Mouse (Mus musculus): ENCODE measurements around the gene Dus3l. TPM values are rescaled to one million over a fixed set of nuclear protein-coding genes. Genes with fewer than 3 reads are reported as not detected.

Dus3l gene
- polyA plus RNA-seq, 1 experiment from 2014 or later = 12.5 TPM

GRCm38 (mm10) chr17:56756703-56757399 lies 7.7 kb upstream of the Dus3l start:
- 1% methylated on average over 51 of the region's 51 CpGs for WGBS (ENCODE audit: insufficient replicate concordance)
- peak; percentile 4; the same call in 1 of the 2 replicates for ATAC-seq (ENCODE audit: insufficient read depth)
- H3K4me1 ChIP-seq (replicated peaks) = peaks cover 66% of the 10 kb centered on the region
- peak overlapping the region; percentile 57 for H3K4me3 ChIP-seq (replicated peaks)
- no peaks in the 10 kb centered on the region for H3K9me3 ChIP-seq (replicated peaks)
- peak overlapping the region; percentile 51; the same call in 1 of the 2 replicates for H3K9ac ChIP-seq
- peak overlapping the region; percentile 96 for H3K4me2 ChIP-seq
- no peaks in the 10 kb centered on the region for H3K36me3 ChIP-seq (replicated peaks)
- H3K27me3 ChIP-seq = peaks cover 73% of the 10 kb centered on the region
- no peak overlapping the region; the same call in 1 of the 2 replicates for H3K27ac ChIP-seq (replicated peaks)

GRCm38 (mm10) chr17:56757416-56758123 lies 7.0 kb upstream of the Dus3l start, which contains the start of gene Nrtn:
Gene Nrtn (minus strand): TSS chr17:56757530.
- Histone ChIP-seq H3K9ac (peak within 1 kb of the TSS; percentile 51; the same call in 1 of the 2 replicates), H3K9me3 (replicated peaks) (no peaks in the 10 kb centered on the region), H3K4me3 (replicated peaks) (peak within 1 kb of the TSS; percentile 57), H3K4me1 (replicated peaks) (peaks cover 68% of the 10 kb centered on the region), H3K36me3 (replicated peaks) (no peaks in the 10 kb centered on the region), H3K27me3 (peaks cover 65% of the 10 kb centered on the region), H3K27ac (replicated peaks) (peak within 1 kb of the TSS; percentile 74), H3K4me2 (peak within 1 kb of the TSS; percentile 96)
- WGBS (ENCODE audit: insufficient replicate concordance) = under 1% methylated on average over 47 of the region's 48 CpGs
- ATAC-seq (ENCODE audit: insufficient read depth) = peak; percentile 50

GRCm38 (mm10) chr17:56758132-56758531 lies 6.4 kb upstream of the Dus3l start:
- 0 out of 2 replicates have a peak, but pooled peaks have one; percentile 2 for ATAC-seq (ENCODE audit: insufficient read depth)
- 5% methylated on average over 12 of the region's 12 CpGs for WGBS (ENCODE audit: insufficient replicate concordance)
- H3K27me3 ChIP-seq = peaks cover 60% of the 10 kb centered on the region
- no peak overlapping the region for H3K9ac ChIP-seq
- no peaks in the 10 kb centered on the region for H3K9me3 ChIP-seq (replicated peaks)
- H3K4me3 ChIP-seq (replicated peaks) = peak overlapping the region; percentile 57; the same call in 1 of the 2 replicates
- peaks cover 74% of the 10 kb centered on the region for H3K4me1 ChIP-seq (replicated peaks)
- no peaks in the 10 kb centered on the region for H3K36me3 ChIP-seq (replicated peaks)
- H3K4me2 ChIP-seq = peak overlapping the region; percentile 96
- peak overlapping the region; percentile 74; the same call in 1 of the 2 replicates for H3K27ac ChIP-seq (replicated peaks)

GRCm38 (mm10) chr17:56759261-56759660 lies 5.3 kb upstream of the Dus3l start:
- ATAC-seq (ENCODE audit: insufficient read depth) = no peak
- no peak overlapping the region for H3K4me2 ChIP-seq
- no peaks in the 10 kb centered on the region for H3K36me3 ChIP-seq (replicated peaks)
- 64% methylated on average over 7 of the region's 7 CpGs for WGBS (ENCODE audit: insufficient replicate concordance)
- peaks cover 84% of the 10 kb centered on the region for H3K4me1 ChIP-seq (replicated peaks)
- H3K9me3 ChIP-seq (replicated peaks) = no peaks in the 10 kb centered on the region
- H3K4me3 ChIP-seq (replicated peaks) = no peak overlapping the region
- H3K27me3 ChIP-seq = peaks cover 48% of the 10 kb centered on the region
- H3K27ac ChIP-seq (replicated peaks) = no peak overlapping the region
- H3K9ac ChIP-seq = no peak overlapping the region

GRCm38 (mm10) chr17:56761077-56761476 lies 3.5 kb upstream of the Dus3l start:
- no peak overlapping the region for H3K4me3 ChIP-seq (replicated peaks)
- peak overlapping the region; percentile 64; the same call in 1 of the 2 replicates for H3K9ac ChIP-seq
- no peak for ATAC-seq (ENCODE audit: insufficient read depth)

GRCm38 (mm10) chr17:56761991-56762410 lies 2.6 kb upstream of the Dus3l start:
- Histone ChIP-seq H3K4me1 (replicated peaks) (peaks cover 79% of the 10 kb centered on the region), H3K9ac (peak overlapping the region; percentile 64), H3K27me3 (peaks cover 21% of the 10 kb centered on the region), H3K4me3 (replicated peaks) (peak overlapping the region; percentile 80), H3K9me3 (replicated peaks) (no peaks in the 10 kb centered on the region), H3K27ac (replicated peaks) (peak overlapping the region; percentile 96), H3K36me3 (replicated peaks) (peaks cover 6% of the 10 kb centered on the region), H3K4me2 (peak overlapping the region; percentile 96)
- peak; percentile 66 for ATAC-seq (ENCODE audit: insufficient read depth)
- WGBS (ENCODE audit: insufficient replicate concordance) = 0% methylated on average over 28 of the region's 28 CpGs

More at GRCm38 (mm10) chr17:56761077-56761476, 3.5 kb upstream of the Dus3l start:
- peaks cover 84% of the 10 kb centered on the region for H3K4me1 ChIP-seq (replicated peaks)
- H3K4me2 ChIP-seq = peak overlapping the region; percentile 96; the same call in 1 of the 2 replicates
- 57% methylated on average over 3 of the region's 3 CpGs for WGBS (ENCODE audit: insufficient replicate concordance)
- no peaks in the 10 kb centered on the region for H3K36me3 ChIP-seq (replicated peaks)
- H3K9me3 ChIP-seq (replicated peaks) = no peaks in the 10 kb centered on the region
- H3K27me3 ChIP-seq = peaks cover 30% of the 10 kb centered on the region
- H3K27ac ChIP-seq (replicated peaks) = no peak overlapping the region

- 26% methylated on average over 27 of the region's 27 CpGs for WGBS (ENCODE audit: insufficient replicate concordance)
- H3K9ac ChIP-seq = peak overlapping the region; percentile 43; the same call in 1 of the 2 replicates
- peaks cover 16% of the 10 kb centered on the region for H3K36me3 ChIP-seq (replicated peaks)
- H3K4me2 ChIP-seq = peak overlapping the region; percentile 96
- no peak for ATAC-seq (ENCODE audit: insufficient read depth)
- H3K9me3 ChIP-seq (replicated peaks) = no peaks in the 10 kb centered on the region
- H3K4me1 ChIP-seq (replicated peaks) = peaks cover 68% of the 10 kb centered on the region
- peak overlapping the region; percentile 96 for H3K27ac ChIP-seq (replicated peaks)
- peaks cover 14% of the 10 kb centered on the region for H3K27me3 ChIP-seq
- H3K4me3 ChIP-seq (replicated peaks) = peak overlapping the region; percentile 80; the same call in 1 of the 2 replicates
Measured at GRCm38 (mm10) chr17:56762769-56763731, 1.5 kb upstream of the Dus3l start.

GRCm38 (mm10) chr17:56763741-56764250 lies 761 bp upstream of the Dus3l start:
- H3K4me3 ChIP-seq (replicated peaks) = peak overlapping the region; percentile 80
- H3K9me3 ChIP-seq (replicated peaks) = no peaks in the 10 kb centered on the region
- peaks cover 61% of the 10 kb centered on the region for H3K4me1 ChIP-seq (replicated peaks)
- H3K36me3 ChIP-seq (replicated peaks) = peaks cover 23% of the 10 kb centered on the region
- H3K9ac ChIP-seq = no peak overlapping the region; the same call in 1 of the 2 replicates
- no peak for ATAC-seq (ENCODE audit: insufficient read depth)
- peak overlapping the region; percentile 96 for H3K27ac ChIP-seq (replicated peaks)
- 57% methylated on average over 8 of the region's 8 CpGs for WGBS (ENCODE audit: insufficient replicate concordance)
- peaks cover 13% of the 10 kb centered on the region for H3K27me3 ChIP-seq
- peak overlapping the region; percentile 96 for H3K4me2 ChIP-seq

- Histone ChIP-seq H3K4me1 (replicated peaks) (peaks cover 45% of the 10 kb centered on the region), H3K4me2 (peak overlapping the region; percentile 96), H3K9me3 (replicated peaks) (no peaks in the 10 kb centered on the region), H3K4me3 (replicated peaks) (peak overlapping the region; percentile 80), H3K27me3 (peaks cover 2% of the 10 kb centered on the region; the same call in 1 of the 2 replicates), H3K27ac (replicated peaks) (peak overlapping the region; percentile 96), H3K36me3 (replicated peaks) (peaks cover 35% of the 10 kb centered on the region), H3K9ac (peak overlapping the region; percentile 85)
- WGBS (ENCODE audit: insufficient replicate concordance) = 39% methylated on average over 12 of the region's 12 CpGs
- ATAC-seq (ENCODE audit: insufficient read depth) = no peak
Measured at GRCm38 (mm10) chr17:56765431-56765830, 874 bp downstream of the Dus3l start.

Measured in liver, embryonic 15.5 days (tissue).